Mouse (Mus musculus): ENCODE measurements at regions not wholly inside any gene's neighbourhood (a gene's known extent, or its start where the extent isn't known, plus 50 kb on each side); places are given as distances from the start of the nearest gene placed in this dataset.

DNA sequence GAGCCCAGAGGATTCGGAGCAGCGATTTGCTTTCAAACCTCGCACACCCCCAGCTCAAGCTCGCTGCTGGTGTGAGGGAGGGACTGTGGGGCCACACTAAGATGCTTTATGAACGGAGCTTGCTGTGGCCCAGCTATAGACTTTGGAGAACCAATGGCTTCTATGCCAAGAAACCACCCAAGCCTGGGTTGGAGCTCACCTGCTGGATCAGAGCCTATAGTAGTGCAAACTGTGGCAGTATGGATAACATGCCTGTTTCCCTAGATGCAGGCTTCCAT lies 142.5 kb upstream of the A230072I06Rik start:
- no peak for DNase-seq (ENCODE audit: low read depth, low spot score)

DNA sequence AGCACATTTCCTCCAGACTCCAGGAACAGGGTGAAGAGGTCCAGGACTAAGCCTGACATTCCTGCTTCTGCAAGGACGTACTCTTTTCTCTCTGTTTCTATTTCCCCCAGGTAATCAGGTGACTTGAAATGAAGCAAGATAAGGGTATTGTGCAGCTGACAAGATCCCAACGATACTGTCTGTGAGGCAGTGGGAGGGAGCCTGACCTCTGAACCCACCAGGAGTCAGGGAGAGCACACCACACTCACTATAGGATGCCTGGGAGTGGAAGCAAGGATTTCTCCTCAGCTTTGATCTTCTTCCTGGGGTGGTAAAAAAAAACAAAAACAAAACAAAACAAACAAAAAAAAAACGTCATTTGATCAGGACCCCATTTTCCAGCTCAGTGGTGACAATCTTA lies 141.1 kb upstream of the A230072I06Rik start:
- DNase-seq (ENCODE audit: low read depth, low spot score) = no peak

DNA sequence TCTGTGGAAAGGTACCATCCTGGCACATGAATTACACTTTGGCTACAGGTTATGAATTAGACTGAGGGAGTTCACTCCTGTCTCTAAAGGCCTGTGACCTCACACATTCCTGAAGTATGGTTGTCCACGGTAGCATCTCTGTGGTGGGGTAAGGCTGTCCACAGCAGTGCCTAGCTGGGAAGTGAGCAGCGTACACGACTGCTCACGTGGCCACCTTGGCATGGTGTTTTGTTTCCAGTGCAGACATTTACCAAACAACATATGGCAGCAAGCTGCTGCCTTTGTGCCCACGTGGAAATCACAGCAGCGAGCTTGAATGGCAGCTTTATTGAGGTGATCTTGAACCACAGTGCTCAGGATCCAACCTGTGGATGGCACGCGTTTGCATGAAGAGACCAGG lies 140.7 kb upstream of the A230072I06Rik start:
- DNase-seq (ENCODE audit: low read depth, low spot score) = no peak

DNA sequence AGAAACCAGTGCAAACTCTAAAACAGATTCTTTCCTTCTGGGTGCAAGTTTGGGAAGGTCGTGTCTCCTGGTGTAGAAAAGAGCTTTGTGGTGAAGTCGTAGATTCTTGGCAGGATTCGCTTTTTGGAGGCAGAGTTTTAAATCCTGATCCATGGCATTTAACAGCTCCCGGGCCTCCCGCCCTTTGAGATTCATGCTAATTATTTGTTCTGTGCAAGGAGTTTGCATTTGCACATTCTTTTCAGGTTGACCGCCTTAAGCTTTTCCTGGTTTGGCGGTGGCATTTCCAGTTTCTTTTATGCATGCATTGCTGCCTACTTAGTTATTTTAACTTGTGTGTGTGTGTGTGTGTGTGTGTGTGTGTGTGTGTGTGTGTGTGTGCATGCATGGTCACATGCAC lies 126.9 kb upstream of the A230072I06Rik start:
- no peak for DNase-seq (ENCODE audit: low read depth, low spot score)

DNA sequence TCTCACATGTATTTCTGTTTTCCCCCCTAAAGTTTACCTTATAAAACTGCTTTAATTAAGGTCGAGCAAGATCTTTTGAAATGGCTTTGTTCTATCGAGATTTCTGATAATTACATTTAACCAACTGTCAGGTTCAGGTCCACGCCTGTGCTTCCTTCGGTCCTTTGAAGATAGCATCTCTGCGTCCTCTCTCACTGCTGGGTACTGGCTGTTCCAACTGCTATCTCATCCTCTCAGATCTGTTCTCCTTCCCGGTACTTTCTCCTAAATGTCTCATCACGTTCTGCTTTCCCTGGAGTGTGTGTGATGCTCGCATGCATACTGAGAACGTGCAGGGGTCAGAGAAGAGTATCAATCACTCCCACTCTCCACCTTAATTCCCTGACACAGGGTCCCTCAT lies 125.8 kb upstream of the A230072I06Rik start:
- no peak for DNase-seq (ENCODE audit: low read depth, low spot score)

DNA sequence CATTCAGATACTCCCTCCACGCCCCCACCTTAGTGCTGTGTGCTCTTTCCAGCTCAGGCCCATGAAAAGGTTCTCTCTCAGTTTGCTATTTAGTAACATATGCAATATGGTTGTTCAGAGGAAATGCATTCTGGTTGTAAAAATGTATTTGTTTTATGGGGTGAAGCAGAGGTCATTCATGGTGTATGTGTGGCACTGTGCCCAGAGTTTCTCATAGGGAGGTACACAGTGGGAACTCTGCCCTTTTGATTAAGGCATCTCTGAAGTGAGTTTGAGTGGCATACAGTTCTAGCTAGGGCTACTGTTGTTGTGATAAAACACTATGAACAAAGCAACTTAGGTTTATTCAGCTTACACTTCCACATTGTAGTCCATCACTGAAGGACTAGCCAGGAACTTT lies 121.7 kb upstream of the A230072I06Rik start:
- DNase-seq (ENCODE audit: low read depth, low spot score) = no peak

DNA sequence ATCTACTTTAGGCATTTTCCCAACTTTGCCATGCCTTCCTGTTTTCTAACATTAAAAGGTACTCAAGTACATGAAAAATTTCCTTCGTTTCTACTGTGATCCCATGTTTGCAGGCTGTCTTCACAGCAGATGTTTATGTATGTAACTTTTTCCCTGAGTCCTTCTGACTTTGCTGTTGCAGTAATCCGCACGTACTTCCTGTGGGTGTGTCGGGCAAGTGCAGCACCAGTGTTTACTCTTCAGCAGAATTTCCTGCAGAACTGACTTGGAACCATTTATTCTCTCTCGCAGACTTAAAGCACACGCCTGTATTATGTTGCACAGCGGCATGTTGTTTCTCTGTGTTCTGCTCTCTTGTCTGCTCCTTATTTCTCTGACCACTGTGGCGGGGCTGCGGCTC lies 120.4 kb upstream of the A230072I06Rik start:
- no peak for DNase-seq (ENCODE audit: low read depth, low spot score)

DNA sequence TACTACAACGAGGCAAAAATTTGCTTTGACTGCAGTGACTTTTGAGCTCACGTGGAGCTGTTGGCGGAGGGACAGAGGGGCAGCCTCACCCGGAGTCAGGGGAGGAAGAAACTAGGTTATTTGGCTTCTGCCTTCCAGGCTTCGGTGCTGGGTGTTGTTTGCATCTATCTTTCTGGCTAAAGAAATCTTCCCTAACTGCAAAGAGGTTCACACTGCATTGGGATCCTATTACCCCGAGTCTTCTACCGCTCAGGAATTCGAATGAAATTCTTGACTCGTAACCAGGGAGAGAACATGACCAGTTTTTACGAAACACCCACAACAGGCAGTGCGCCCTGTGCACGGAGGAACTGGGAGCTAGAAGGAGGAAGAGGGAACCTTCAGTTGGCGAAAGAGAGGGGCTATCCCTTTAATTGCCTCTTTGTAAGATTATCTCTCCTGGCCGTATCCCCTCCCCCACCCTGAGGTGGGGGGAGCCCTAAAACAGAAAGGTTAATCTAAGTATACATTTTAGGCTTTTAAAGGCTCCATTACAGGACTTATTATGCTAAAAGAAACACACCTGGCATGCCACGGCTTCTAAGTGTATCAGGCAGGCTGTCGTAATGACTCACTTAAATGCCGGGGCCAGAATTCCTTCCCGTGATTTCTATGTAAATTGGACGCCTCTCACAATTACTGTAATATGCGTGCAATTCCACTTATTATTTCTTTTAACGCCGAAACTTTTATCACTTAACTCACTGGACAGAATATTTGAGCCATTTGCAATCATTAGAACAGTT lies 115.5 kb upstream of the A230072I06Rik start:
- no peak for DNase-seq (ENCODE audit: low read depth, low spot score)

DNA sequence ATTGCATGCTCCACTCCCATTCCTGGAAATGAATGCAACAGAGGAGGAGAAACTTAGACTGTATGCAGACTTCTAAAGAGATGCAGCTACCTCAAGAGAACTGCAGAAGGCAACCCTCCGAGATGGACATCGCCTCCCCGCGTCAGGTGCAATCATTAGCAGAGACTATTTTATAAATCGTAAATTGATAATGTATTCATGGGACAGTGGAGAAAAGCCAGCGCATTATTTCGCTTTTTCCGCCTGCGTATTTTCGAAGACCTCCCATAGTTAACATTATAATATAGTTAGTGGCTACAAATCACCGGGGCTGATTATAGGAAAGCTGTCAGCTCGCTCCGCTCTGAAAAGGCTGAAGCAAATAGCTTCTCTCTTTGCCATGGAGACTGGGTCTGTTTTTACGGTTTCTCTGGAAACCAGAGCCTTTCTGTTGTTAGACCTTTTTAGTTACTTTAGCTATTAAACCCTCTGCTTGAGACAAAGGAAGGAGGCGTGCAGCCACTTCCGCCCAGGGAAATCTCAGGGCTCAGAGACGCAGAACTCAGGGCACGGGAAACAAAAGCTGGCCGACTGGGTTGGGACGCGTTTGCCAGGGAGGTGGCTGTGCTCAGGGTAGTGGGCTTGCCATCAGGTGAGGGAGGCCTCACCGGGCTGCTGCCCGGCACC lies 113.0 kb upstream of the A230072I06Rik start:
- no peak for DNase-seq (ENCODE audit: low read depth, low spot score)

DNA sequence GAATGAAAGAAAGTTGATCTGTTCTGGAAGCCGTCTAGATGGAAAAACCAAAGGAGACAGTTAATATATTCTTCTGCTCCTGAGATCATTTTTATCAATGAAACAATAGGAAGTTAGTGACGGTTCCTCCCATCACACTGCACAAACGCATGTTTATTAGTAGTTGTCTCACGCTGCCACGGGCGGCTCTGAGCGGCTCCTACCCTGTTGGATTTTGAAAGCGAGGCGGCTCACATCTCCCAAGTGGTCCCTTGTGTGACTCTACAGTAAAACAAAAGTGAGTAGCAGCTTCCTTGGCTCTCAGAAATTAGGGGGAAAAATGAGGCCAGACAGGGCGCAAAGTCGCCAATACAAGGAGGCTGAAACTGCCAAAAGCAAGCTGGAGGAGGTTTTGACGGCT lies 106.8 kb upstream of the A230072I06Rik start:
- DNase-seq (ENCODE audit: low read depth, low spot score) = no peak

DNA sequence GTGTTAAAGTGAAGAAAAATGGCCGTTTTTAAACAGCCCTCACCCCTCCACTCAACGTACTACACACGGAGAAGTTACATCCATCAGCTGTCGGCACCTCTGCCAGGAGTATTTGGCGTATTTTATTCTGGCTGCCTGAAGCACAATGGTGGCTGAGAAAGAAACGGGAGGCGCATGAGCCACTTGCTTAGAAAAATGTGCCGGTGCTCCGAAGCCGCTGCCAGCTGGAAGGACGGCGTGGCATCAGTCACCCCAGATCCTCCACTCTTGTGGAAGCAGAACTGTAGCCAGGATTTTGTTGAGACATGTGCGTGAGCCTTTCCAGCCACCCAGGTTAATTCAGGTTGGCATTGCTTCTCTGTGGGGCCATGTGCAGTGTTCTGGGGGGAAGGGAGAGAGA lies 103.1 kb upstream of the A230072I06Rik start:
- DNase-seq (ENCODE audit: low read depth, low spot score) = no peak

DNA sequence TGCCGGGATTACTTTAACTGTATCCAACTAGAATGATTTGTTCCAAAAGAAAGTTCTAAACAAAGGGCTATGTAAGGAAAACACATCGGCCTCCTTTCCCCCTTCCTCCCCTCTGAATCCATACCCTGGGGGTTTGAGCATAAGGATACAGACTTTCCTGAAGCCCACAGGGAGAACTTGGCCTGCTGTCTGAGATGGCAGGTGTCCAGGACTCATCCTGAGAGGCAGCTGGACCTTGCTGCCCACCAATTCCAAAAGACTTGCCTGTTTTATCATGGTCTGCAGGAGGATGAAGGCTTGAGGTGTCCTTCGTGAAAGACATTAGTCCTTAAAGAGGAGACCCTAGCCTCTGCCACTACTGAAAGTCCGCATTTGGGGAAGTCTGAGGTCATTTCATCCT lies 94.0 kb upstream of the A230072I06Rik start:
- no peak for DNase-seq (ENCODE audit: low read depth, low spot score)

DNA sequence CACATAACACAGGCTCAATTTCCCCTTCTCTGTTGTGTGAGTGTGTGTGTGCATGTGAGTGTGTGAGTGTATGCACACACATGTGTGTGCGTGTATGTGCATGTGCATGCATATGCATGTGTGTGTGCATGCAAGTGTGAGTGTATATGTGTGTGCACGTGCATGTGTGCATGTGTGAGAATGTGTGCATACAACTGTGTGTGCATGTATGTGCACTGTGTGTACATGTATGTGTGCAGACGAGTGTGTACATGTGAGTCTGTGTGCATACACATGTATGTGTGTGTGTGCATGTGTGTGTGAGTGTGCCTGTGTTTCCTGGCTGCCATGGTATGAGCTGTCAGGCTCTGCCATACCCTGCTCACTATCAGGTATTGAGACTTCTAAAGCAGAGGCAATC lies 91.3 kb upstream of the A230072I06Rik start:
- DNase-seq (ENCODE audit: low read depth, low spot score) = no peak

DNA sequence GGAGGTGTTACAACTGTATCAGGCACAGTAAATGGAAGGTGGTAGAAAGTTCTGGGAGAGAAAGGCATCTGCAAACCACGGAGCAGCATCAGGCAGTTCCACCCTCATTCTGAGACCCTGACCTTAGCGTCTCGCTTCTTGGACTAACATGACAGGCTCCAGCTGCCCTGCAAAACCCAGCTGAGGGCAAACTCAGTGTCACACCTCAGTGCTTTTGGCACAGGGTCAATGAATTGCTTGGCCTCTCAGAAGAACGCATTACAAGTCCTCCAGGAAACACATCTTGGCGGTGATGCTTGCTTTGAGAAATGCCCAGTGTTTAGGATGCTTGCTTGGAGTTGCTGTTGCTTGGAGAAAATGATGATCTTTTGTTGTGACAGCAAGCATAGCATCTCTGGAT lies 90.2 kb upstream of the A230072I06Rik start:
- no peak for DNase-seq (ENCODE audit: low read depth, low spot score)

DNA sequence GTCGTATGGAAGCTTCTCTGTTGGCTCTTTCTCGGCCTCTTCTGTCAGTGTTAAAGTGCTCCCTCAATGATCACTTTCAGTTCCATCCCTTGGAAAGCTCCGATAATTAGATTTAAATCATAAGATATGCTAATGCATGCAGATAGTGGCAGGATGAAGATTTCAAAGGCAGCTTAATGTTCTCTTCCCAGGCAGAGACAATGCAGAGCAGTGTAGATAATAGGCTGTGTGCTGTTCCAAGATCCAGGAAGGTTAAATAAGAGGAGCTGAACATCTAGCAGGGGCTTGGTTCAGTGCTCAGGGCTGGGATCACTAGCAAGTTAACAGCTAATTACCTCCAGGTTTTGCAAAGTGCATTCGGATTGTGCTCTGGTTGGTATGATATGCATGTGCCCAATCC lies 89.7 kb upstream of the A230072I06Rik start:
- no peak for DNase-seq (ENCODE audit: low read depth, low spot score)

DNA sequence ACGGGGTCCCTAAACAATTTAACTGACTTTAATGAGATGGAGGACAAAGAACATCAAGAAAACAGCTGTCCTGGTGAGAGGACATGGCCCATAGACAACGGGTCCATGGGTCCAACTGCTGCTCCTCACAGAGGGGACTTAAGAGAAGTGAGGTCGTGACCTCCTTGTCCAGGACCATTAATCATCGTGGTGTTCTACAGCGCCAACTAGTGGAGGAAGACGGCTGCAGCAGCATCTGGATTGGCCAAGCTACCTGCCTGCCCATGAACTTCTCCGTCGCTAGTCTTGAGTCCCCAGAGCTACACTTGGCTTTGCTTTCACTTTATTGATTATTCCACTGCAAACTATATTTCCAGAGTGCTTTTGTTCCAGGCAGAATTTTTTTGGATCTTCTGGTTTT lies 86.6 kb upstream of the A230072I06Rik start:
- peak; percentile 25 for DNase-seq (ENCODE audit: low read depth, low spot score)

DNA sequence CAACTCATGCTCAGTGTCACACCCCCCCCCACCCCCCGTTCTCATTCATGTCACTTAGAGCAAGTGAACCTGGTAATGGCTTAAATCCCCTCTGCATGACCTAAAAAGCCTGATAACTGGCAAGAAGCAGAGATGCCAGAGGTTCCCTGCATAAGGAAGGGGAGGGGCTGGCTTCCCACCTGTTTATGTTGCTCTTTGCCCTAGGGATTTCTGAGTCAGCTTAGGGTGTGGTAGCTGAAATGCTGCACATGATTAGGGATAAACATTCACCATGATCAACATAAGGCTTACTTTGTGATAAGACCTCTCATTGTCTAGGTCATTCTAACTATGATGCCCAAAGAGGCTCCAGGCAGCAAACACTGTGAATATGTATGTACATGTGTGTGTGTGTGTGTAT lies 72.7 kb upstream of the A230072I06Rik start:
- DNase-seq (ENCODE audit: low read depth, low spot score) = no peak

DNA sequence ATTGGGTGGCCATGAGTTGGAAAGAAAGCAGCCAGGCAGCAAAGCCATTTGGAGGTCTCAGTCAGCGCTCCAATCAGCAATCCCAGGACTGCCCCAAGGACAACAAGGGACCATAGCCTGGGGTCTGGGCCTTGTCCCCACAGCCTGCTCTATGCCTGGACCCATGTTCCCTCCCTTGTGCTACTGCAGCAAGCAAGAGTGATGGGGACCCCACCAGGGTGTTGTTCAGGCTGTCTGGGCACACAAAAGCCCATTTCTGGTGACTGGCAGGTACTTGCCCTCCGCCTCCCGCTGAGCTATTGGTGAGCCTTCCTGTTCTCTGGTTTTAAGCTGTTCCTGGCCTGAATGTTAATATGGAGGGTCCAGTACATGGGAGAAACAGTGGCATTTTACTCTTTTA lies 71.2 kb upstream of the A230072I06Rik start:
- no peak for DNase-seq (ENCODE audit: low read depth, low spot score)

DNA sequence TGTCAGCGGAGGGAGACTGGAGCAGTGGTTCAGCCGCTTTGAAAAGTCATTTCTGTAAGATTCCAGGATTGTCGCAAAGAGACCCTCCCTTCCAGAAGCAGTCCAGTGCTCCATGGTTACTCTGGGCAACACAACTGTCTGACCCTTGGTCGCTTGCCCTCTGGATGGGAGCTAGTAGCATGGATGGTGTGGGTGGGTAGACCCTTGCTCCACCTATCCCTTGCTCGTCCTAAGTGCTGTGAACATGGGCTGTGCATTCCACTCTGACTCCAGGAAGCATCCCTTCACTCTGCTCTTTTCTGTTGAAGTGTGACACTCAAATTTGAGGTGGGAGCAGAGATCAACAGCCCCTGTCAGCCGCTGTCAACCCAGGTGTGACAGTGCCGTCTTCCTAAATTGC lies 64.8 kb upstream of the A230072I06Rik start:
- DNase-seq (ENCODE audit: low read depth, low spot score) = no peak

DNA sequence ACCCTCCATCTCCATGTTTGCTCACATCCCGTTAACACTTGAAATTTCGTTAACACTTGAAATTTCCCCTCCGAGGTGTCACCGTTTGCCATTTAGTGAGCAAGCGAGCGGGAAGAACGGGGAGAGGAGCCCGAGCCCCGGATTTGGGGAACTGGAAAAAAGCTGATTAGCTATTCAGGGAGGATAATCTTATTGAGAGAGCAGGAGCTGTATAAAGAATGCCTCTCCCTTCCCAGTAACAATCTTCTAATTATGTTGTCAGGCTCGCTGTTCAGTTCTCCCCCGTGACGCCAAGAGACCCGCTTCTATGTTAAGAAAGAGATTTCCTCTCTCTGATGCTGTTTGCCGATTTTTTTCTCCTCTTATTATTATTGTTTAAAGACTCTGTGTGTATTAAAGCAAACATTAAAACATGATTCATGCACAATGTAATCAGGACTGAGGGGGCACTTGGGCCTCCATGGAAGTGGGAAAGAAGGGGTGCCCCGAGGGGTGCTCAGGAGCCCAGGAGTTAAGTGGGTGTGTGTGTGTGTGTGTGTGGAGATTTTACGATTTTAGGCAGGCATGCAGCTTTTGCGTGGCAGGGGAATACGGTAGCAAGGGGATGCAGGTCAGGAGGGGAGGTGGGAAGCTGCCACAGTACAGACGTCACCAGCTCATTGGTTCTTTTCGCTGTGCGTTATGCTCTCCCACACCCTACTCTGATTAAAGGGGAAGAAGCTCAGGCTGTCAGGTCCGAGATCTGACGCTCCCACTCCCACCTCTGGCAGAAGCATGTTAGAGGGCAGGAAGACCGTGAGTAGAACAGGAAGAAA lies 64.2 kb upstream of the A230072I06Rik start:
- DNase-seq (ENCODE audit: low read depth, low spot score) = no peak

DNA sequence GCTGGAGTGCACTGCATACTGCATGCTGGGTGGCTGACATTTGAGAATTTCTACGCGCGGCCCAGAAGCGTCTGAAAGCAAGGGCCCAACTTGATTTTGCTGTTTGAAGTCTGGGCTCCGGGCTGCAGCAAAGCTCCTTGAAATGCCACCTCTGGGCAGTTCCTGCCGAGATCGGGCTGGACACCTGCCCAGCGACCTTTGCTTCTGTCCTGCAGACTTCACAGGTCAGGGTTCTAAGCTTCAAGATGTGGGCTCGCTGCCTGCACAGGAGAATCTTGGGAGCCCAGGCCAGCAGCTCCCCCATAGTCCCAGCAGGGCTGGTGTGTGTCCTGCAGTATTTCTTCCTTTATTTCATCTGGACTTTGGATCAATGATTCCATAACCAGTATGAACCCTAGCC lies 57.1 kb upstream of the A230072I06Rik start:
- DNase-seq (ENCODE audit: low read depth, low spot score) = no peak

DNA sequence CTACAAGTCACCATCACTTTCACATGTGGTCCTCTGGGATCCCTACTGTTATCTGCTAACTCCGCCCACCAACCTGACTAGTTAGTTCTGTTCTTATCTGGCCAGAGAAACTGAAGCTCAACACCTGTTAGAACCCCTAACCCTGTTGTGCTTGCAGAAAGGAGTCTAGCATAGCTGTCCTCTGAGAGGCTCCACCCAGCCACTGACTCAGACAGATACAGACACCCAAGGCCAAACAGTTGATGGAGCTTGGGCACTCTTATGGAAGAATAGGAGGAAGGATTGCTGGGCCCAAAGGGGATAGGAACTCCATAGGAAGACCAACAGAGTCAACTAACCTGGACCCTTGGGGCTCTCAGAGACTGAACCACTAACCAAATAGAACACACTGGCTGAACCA lies 55.2 kb upstream of the A230072I06Rik start:
- DNase-seq (ENCODE audit: low read depth, low spot score) = no peak

All from CD4-positive, CD25-positive, alpha-beta regulatory T cell, adult 2 months (primary cell).